Mouse (Mus musculus): Measurements from ENCODE around the gene Thsd7b.
"Not testable (repeated sequence)": the region's sequence is repeated elsewhere in the genome, so short reads cannot be mapped to it uniquely, and the experiment has no call there.

The Thsd7b gene

GRCm38 (mm10) chr1:129644252-129644861 is 371.3 kb downstream of the Thsd7b start:
- DNase-seq (ENCODE audit: low spot score), result no peak

GRCm38 (mm10) chr1:129651448-129651847 is 378.3 kb downstream of the Thsd7b start:
- not testable (repeated sequence) for DNase-seq (ENCODE audit: low spot score)

GRCm38 (mm10) chr1:129658045-129658444 is 384.9 kb downstream of the Thsd7b start:
- DNase-seq (ENCODE audit: low spot score), result no peak

GRCm38 (mm10) chr1:129675878-129676277 is 402.8 kb downstream of the Thsd7b start:
- DNase-seq (ENCODE audit: low spot score), result no peak

GRCm38 (mm10) chr1:129678851-129679250 is 405.7 kb downstream of the Thsd7b start:
- no peak for DNase-seq (ENCODE audit: low spot score)

GRCm38 (mm10) chr1:129705701-129706100 is 432.6 kb downstream of the Thsd7b start:
- DNase-seq (ENCODE audit: low spot score), result no peak

- no peak for DNase-seq (ENCODE audit: low spot score)
These were observed 439.6 kb downstream of the Thsd7b start for GRCm38 (mm10) chr1:129712706-129713105.

- no peak for DNase-seq (ENCODE audit: low spot score)
These were observed 440.5 kb downstream of the Thsd7b start for GRCm38 (mm10) chr1:129713571-129713970.

GRCm38 (mm10) chr1:129719592-129719991 is 446.5 kb downstream of the Thsd7b start:
- no peak for DNase-seq (ENCODE audit: low spot score)

GRCm38 (mm10) chr1:129731991-129732390 is 458.9 kb downstream of the Thsd7b start:
- DNase-seq (ENCODE audit: low spot score), result no peak

GRCm38 (mm10) chr1:129747595-129747994 is 474.5 kb downstream of the Thsd7b start:
- DNase-seq (ENCODE audit: low spot score), result no peak

- no peak for DNase-seq (ENCODE audit: low spot score)
These were observed 483.6 kb downstream of the Thsd7b start for GRCm38 (mm10) chr1:129756548-129757240.

- no peak for DNase-seq (ENCODE audit: low spot score)
These were observed 485.9 kb downstream of the Thsd7b start for GRCm38 (mm10) chr1:129759003-129759402.

- DNase-seq (ENCODE audit: low spot score), result no peak
These were observed 488.1 kb downstream of the Thsd7b start for GRCm38 (mm10) chr1:129761234-129761633.

- no peak for DNase-seq (ENCODE audit: low spot score)
These were observed 491.6 kb downstream of the Thsd7b start for GRCm38 (mm10) chr1:129764748-129765147.

GRCm38 (mm10) chr1:129777055-129777454 is 504.0 kb downstream of the Thsd7b start:
- no peak for DNase-seq (ENCODE audit: low spot score)

GRCm38 (mm10) chr1:129779506-129779905 is 506.4 kb downstream of the Thsd7b start:
- no peak for DNase-seq (ENCODE audit: low spot score)

GRCm38 (mm10) chr1:129780589-129780988 is 507.5 kb downstream of the Thsd7b start:
- no peak for DNase-seq (ENCODE audit: low spot score)

- DNase-seq (ENCODE audit: low spot score), result no peak
These were observed 525.4 kb downstream of the Thsd7b start for GRCm38 (mm10) chr1:129798519-129798918.

- DNase-seq (ENCODE audit: low spot score), result no peak
These were observed 553.8 kb downstream of the Thsd7b start for GRCm38 (mm10) chr1:129826927-129827326.

- DNase-seq (ENCODE audit: low spot score), result no peak
These were observed 564.2 kb downstream of the Thsd7b start for GRCm38 (mm10) chr1:129837324-129837723.

GRCm38 (mm10) chr1:129837776-129838175 is 564.7 kb downstream of the Thsd7b start:
- peak; percentile 8 for DNase-seq (ENCODE audit: low spot score)

- DNase-seq (ENCODE audit: low spot score), result no peak
These were observed 565.4 kb downstream of the Thsd7b start for GRCm38 (mm10) chr1:129838486-129838885.

GRCm38 (mm10) chr1:129843416-129843815 is 570.3 kb downstream of the Thsd7b start:
- peak; percentile 11 for DNase-seq (ENCODE audit: low spot score)
